Mouse (Mus musculus) lung, adult 2 months (tissue): ENCODE data around the gene Ppp2r5e. TPM values are rescaled to one million over a fixed set of nuclear protein-coding genes. Genes with fewer than 3 reads are reported as not detected.
A peak's percentile ranks its signal among the peaks of the same experiment; 100 is the strongest.

Source experiments
- DNase-seq: peaks from one replicate; pipeline ENCODE4 v3.0.0; 2022
- H3K4me1 ChIP-seq: fragments of 200-500 bp; 2 replicates; pipeline ENCODE4 v1.6.1; 2011; ENCODE audit warnings: low read length; ENCODE audit not compliant: control insufficient read depth, insufficient read depth
- H3K4me3 ChIP-seq: fragments of 200-500 bp; replicated peaks from 2 replicates; pipeline ENCODE3; 2011; ENCODE audit warnings: low read depth, mild to moderate bottlenecking, control low read depth, low read length; ENCODE audit errors: extremely low read depth
- CTCF ChIP-seq: fragments of 200-500 bp; IDR thresholded peaks from 2 replicates; pipeline ENCODE4 v1.5.1; 2011; ENCODE audit warnings: mild to moderate bottlenecking, low read length, control low read depth; ENCODE audit not compliant: insufficient read depth
- POLR2A ChIP-seq: fragments of 200-500 bp; IDR thresholded peaks from 2 replicates; pipeline ENCODE4 v1.6.1; 2011; ENCODE audit warnings: low read depth, mild to moderate bottlenecking, control low read depth, low read length, borderline replicate concordance; ENCODE audit errors: extremely low read depth
- WGBS: fragments of 180-500 bp; shearing (Covaris S2); methylation state at CpG from one replicate; pipeline ENCODE4 v1.1.7; 2018; 5-methylcytosine and 5-hydroxymethylcytosine counted together
- polyA plus RNA-seq: library from polyadenylated mRNA; depleted of rRNA; stranded (reverse); fragments of >200 nt; gene quantifications from 2 replicates; pipeline ENCODE4 v1.2.3, GENCODE M21; 2012

The Ppp2r5e gene
- polyA plus RNA-seq, 1 experiment = 13.8 TPM

- WGBS = 81% methylated on average over 5 of the region's 5 CpGs
- no peaks in the 10 kb centered on the region; the same call in 1 of the 2 replicates for H3K4me1 ChIP-seq
- TF ChIP-seq POLR2A (no peak), CTCF (no peak)
- no peak overlapping the region for H3K4me3 ChIP-seq
- DNase-seq = no peak
These were observed 128.9 kb downstream of the Ppp2r5e start for GRCm38 (mm10) chr12:75467127-75467526.

- Histone ChIP-seq H3K4me3 (no peak overlapping the region), H3K4me1 (no peaks in the 10 kb centered on the region)
- no peak for DNase-seq
- no peak for TF ChIP-seq POLR2A
- no peak for TF ChIP-seq CTCF
- WGBS = 71% methylated on average over 7 of the region's 7 CpGs
These were observed 129.8 kb downstream of the Ppp2r5e start for GRCm38 (mm10) chr12:75466206-75466605.

GRCm38 (mm10) chr12:75464016-75464769 lies 131.9 kb downstream of the Ppp2r5e start:
- Histone ChIP-seq H3K4me3 (no peak overlapping the region), H3K4me1 (no peaks in the 10 kb centered on the region)
- TF ChIP-seq CTCF (peak; percentile 84), POLR2A (no peak)
- WGBS = 75% methylated on average over 9 of the region's 9 CpGs
- no peak for DNase-seq

- DNase-seq = no peak
- H3K4me1 ChIP-seq = no peaks in the 10 kb centered on the region
- TF ChIP-seq POLR2A (no peak), CTCF (no peak)
- WGBS = 59% methylated on average over 5 of the region's 5 CpGs
- H3K4me3 ChIP-seq = no peak overlapping the region
These were observed 135.5 kb downstream of the Ppp2r5e start for GRCm38 (mm10) chr12:75460561-75460960.

- no peak for TF ChIP-seq CTCF
- no peak for TF ChIP-seq POLR2A
- WGBS = 94% methylated on average over 5 of the region's 5 CpGs
- Histone ChIP-seq H3K4me3 (no peak overlapping the region), H3K4me1 (no peaks in the 10 kb centered on the region)
- no peak for DNase-seq
These were observed 136.4 kb downstream of the Ppp2r5e start for GRCm38 (mm10) chr12:75459656-75460055.

GRCm38 (mm10) chr12:75453441-75453840 lies 142.6 kb downstream of the Ppp2r5e start:
- 65% methylated on average over 6 of the region's 6 CpGs for WGBS
- TF ChIP-seq POLR2A (no peak), CTCF (no peak)

GRCm38 (mm10) chr12:75453027-75453426 lies 143.0 kb downstream of the Ppp2r5e start:
- WGBS = 72% methylated on average over 4 of the region's 4 CpGs

More at GRCm38 (mm10) chr12:75453441-75453840, 142.6 kb downstream of the Ppp2r5e start:
- DNase-seq = no peak
- no peak overlapping the region for H3K4me3 ChIP-seq
- peaks cover 6% of the 10 kb centered on the region; the same call in 1 of the 2 replicates for H3K4me1 ChIP-seq

GRCm38 (mm10) chr12:75450592-75450991 lies 145.5 kb downstream of the Ppp2r5e start:
- Histone ChIP-seq H3K4me1 (peaks cover 8% of the 10 kb centered on the region; the same call in 1 of the 2 replicates), H3K4me3 (no peak overlapping the region)
- no peak for DNase-seq
- no peak for TF ChIP-seq POLR2A
- no peak for TF ChIP-seq CTCF
- WGBS = 76% methylated on average over 8 of the region's 8 CpGs

More at GRCm38 (mm10) chr12:75453027-75453426, 143.0 kb downstream of the Ppp2r5e start:
- peaks cover 6% of the 10 kb centered on the region; the same call in 1 of the 2 replicates for H3K4me1 ChIP-seq
- no peak for DNase-seq
- no peak for TF ChIP-seq CTCF
- TF ChIP-seq POLR2A = no peak
- no peak overlapping the region for H3K4me3 ChIP-seq

- TF ChIP-seq CTCF = no peak
- TF ChIP-seq POLR2A = no peak
- 35% methylated on average over 14 of the region's 14 CpGs for WGBS
- DNase-seq = no peak
- Histone ChIP-seq H3K4me3 (no peak overlapping the region), H3K4me1 (peaks cover 8% of the 10 kb centered on the region; the same call in 1 of the 2 replicates)
These were observed 146.0 kb downstream of the Ppp2r5e start for GRCm38 (mm10) chr12:75450011-75450410.
